In genomic region chr16:66922753-66923152, GRCm38 (mm10) we compare ENCODE assay signal across 24 mouse cellular contexts.
A peak's percentile ranks its signal among the peaks of the same experiment; 100 is the strongest.
DNase-seq lines count a peak whose midpoint lies in the region; ATAC-seq and TF ChIP-seq lines count a peak whose summit lies in the region.
"Had no signal": no experiment of that assay in that cellular context is flagged by ENCODE, and none has a peak within 500 bp of the region (broad histone marks: within the 10 kb centered on the region; RNA-seq: fewer than 3 reads in every experiment).

No protein-coding gene starts in this region.

- H3K9ac ChIP-seq in hindbrain, embryonic 11.5 days (ENCODE audit: low read depth, low read length): no peak overlapping the region
- no peak overlapping the region for H3K9ac ChIP-seq in midbrain, embryonic 11.5 days (ENCODE audit: low read length)
- H3K9ac ChIP-seq: forebrain, embryonic 12.5 days; forebrain, embryonic 15.5 days; heart, embryonic 13.5 days; hindbrain, embryonic 12.5 days; hindbrain, embryonic 15.5 days had no signal

- peaks cover 6% of the 10 kb centered on the region; the same call in 1 of the 2 replicates for H3K4me1 ChIP-seq in embryonic fibroblast, embryonic 13.5 days (ENCODE audit: control insufficient read depth, insufficient read depth, low read length)
- no peaks in the 10 kb centered on the region for H3K4me1 ChIP-seq in hindbrain, embryonic 11.5 days (replicated peaks; ENCODE audit: control insufficient read depth, insufficient read depth, low read length)
- H3K4me1 ChIP-seq in midbrain, embryonic 11.5 days (ENCODE audit: control insufficient read depth, insufficient read depth, low read length): no peaks in the 10 kb centered on the region
- H3K4me1 ChIP-seq: heart, embryonic 10.5 days; heart, embryonic 13.5 days; hindbrain, embryonic 12.5 days; hindbrain, embryonic 15.5 days had no signal

- H3K9me3 ChIP-seq in hindbrain, embryonic 11.5 days (ENCODE audit: control insufficient read depth, low read length): no peaks in the 10 kb centered on the region
- no peaks in the 10 kb centered on the region for H3K9me3 ChIP-seq in midbrain, embryonic 11.5 days (ENCODE audit: control insufficient read depth, low read length)
- H3K9me3 ChIP-seq: forebrain, embryonic 12.5 days; forebrain, embryonic 15.5 days; heart, embryonic 10.5 days; heart, embryonic 13.5 days; hindbrain, embryonic 12.5 days; hindbrain, embryonic 15.5 days had no signal

- peak; percentile 95 for DNase-seq in 3T3-L1 (ENCODE audit: low read depth, low spot score)
- peak; percentile 50 for DNase-seq in NIH3T3 (ENCODE audit: low read depth)
- no peak for DNase-seq in natural killer cell, adult 2 months (ENCODE audit: low spot score in 2 of 2)
- DNase-seq in hindbrain, embryonic 11.5 days (ENCODE audit: low spot score): no peak
- DNase-seq in midbrain, embryonic 11.5 days (ENCODE audit: low spot score, missing footprints): no peak
- DNase-seq: adrenal gland, postnatal 14 days; B cell, adult 2 months; cerebellum, adult 18-20 months; cerebellum, adult 9-10 months; cerebellum, postnatal 14 days; gastrocnemius, postnatal 25 days; heart, adult 2 months; heart, postnatal 14 days; heart, postnatal 4 days had no signal

- 78% methylated on average over 2 of the region's 2 CpGs for whole genome bisulfite sequencing in hindbrain, embryonic 11.5 days
- 88% methylated on average over 2 of the region's 2 CpGs for WGBS in midbrain, embryonic 11.5 days

- no peaks in the 10 kb centered on the region for H3K27me3 ChIP-seq in hindbrain, embryonic 11.5 days (ENCODE audit: control insufficient read depth, insufficient read depth, low read length)
- no peaks in the 10 kb centered on the region for H3K27me3 ChIP-seq in midbrain, embryonic 11.5 days (ENCODE audit: control insufficient read depth, insufficient read depth, low read length)
- H3K27me3 ChIP-seq: CH12.LX; forebrain, embryonic 12.5 days; forebrain, embryonic 15.5 days; heart, embryonic 13.5 days; hindbrain, embryonic 12.5 days; hindbrain, embryonic 15.5 days had no signal

- ATAC-seq in hindbrain, embryonic 11.5 days (ENCODE audit: low FRiP score): no peak
- ATAC-seq in midbrain, embryonic 11.5 days (ENCODE audit: low FRiP score): no peak
- ATAC-seq: forebrain, embryonic 15.5 days; intestine, postnatal 0 days had no signal

- no peaks in the 10 kb centered on the region for H3K36me3 ChIP-seq in hindbrain, embryonic 11.5 days (ENCODE audit: control insufficient read depth, insufficient read depth, low read length)
- no peaks in the 10 kb centered on the region for H3K36me3 ChIP-seq in midbrain, embryonic 11.5 days (ENCODE audit: control insufficient read depth, insufficient read depth, low read length)
- H3K36me3 ChIP-seq: forebrain, embryonic 12.5 days; forebrain, embryonic 15.5 days; G1E; heart, embryonic 10.5 days; heart, embryonic 13.5 days; hindbrain, embryonic 12.5 days; hindbrain, embryonic 15.5 days had no signal

- H3K27ac ChIP-seq in embryonic fibroblast, embryonic 13.5 days (ENCODE audit: insufficient read depth, low read length): peak overlapping the region; percentile 94
- H3K27ac ChIP-seq in hindbrain, embryonic 11.5 days (ENCODE audit: low read depth, low read length): no peak overlapping the region
- no peak overlapping the region for H3K27ac ChIP-seq in midbrain, embryonic 11.5 days (ENCODE audit: low read depth, low read length)
- H3K27ac ChIP-seq: forebrain, embryonic 12.5 days; forebrain, embryonic 15.5 days; heart, adult 2 months; heart, embryonic 10.5 days; heart, embryonic 13.5 days; hindbrain, embryonic 12.5 days; hindbrain, embryonic 15.5 days had no signal

- no peak overlapping the region for H3K4me2 ChIP-seq in hindbrain, embryonic 11.5 days (replicated peaks; ENCODE audit: low read depth, low read length)
- H3K4me2 ChIP-seq in midbrain, embryonic 11.5 days: no peak overlapping the region
- H3K4me2 ChIP-seq: forebrain, embryonic 12.5 days; forebrain, embryonic 15.5 days; heart, embryonic 13.5 days; hindbrain, embryonic 12.5 days; hindbrain, embryonic 15.5 days had no signal

- H3K4me3 ChIP-seq in embryonic fibroblast, embryonic 13.5 days (ENCODE audit: insufficient read depth, low read length): no peak overlapping the region
- no peak overlapping the region for H3K4me3 ChIP-seq in hindbrain, embryonic 11.5 days (ENCODE audit: low read depth, low read length)
- no peak overlapping the region for H3K4me3 ChIP-seq in midbrain, embryonic 11.5 days (ENCODE audit: low read depth, low read length)
- H3K4me3 ChIP-seq: forebrain, embryonic 12.5 days; forebrain, embryonic 15.5 days; heart, adult 2 months; heart, embryonic 10.5 days; heart, embryonic 13.5 days; hindbrain, embryonic 12.5 days; hindbrain, embryonic 15.5 days had no signal

- no peak for TF ChIP-seq CTCF in embryonic fibroblast, embryonic 13.5 days (IDR thresholded peaks at IDR 0.05; ENCODE audit: borderline replicate concordance, insufficient read depth, low read length)

- TF ChIP-seq POLR2A in embryonic fibroblast, embryonic 13.5 days (IDR thresholded peaks at IDR 0.05; ENCODE audit: low read depth, low read length): no peak

Comparison
In these comparisons a context has a peak if more than half of its experiments do, and no peak if none do; other contexts are left out.
1. DNase-seq: peak in 3T3-L1 (single experiment) and NIH3T3 (single experiment); none in natural killer cell, adult 2 months (0 of 2), hindbrain, embryonic 11.5 days (single experiment) and midbrain, embryonic 11.5 days (single experiment).